Mouse (Mus musculus): Measurements from ENCODE around the gene Cwc27. TPM values are rescaled to one million over a fixed set of nuclear protein-coding genes. Genes with fewer than 3 reads are reported as not detected.

Cwc27 gene
- total RNA-seq, 1 experiment, result 29.5 TPM

DNA sequence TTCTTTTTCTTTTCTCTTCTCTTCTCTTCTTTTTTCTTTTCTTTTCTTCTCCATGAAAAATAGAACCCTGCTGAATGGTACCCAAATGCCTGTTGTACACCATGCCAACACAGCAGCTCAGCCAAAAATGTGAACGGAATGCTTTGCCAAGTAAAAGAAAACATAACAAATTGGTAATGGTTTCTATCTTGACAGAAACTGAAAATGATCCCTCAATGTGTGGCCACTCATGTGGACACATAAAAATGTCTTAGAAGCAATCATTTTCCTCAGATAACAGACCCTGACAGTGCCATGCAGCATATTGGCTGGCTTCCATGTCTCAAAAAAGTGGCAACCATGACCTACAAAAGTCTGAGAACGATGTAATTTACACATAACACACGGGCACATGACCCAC is 161.8 kb downstream of the Cwc27 start:
- Histone ChIP-seq H3K9ac (ENCODE audit: insufficient read depth, low read depth, low read length, poor library complexity, severe bottlenecking) (no peak overlapping the region), H3K4me1 (ENCODE audit: control insufficient read depth in 2 of 2, insufficient read depth in 2 of 2, low read length in 2 of 2, poor library complexity in 1 of 2) (peaks cover 0 to 2% of the 10 kb centered on the region in 2 experiments; a peak in 1 of 4 replicates), H3K27ac (ENCODE audit: insufficient read depth, low read depth, low read length, poor library complexity, severe bottlenecking) (no peak overlapping the region), H3K9me3 (ENCODE audit: control insufficient read depth, insufficient read depth, low read depth, low read length) (no peaks in the 10 kb centered on the region), H3K4me3 (ENCODE audit: insufficient read depth in 1 of 2, low read depth in 1 of 2, low read length in 2 of 2, poor library complexity in 1 of 2, severe bottlenecking in 1 of 2) (no peak overlapping the region), H3K36me3 (ENCODE audit: control insufficient read depth, insufficient read depth, low read length, poor library complexity, severe bottlenecking) (no peaks in the 10 kb centered on the region)
- DNase-seq (ENCODE audit: low read depth, low spot score), result no peak
- TF ChIP-seq CHD2 (IDR thresholded peaks at IDR 0.05; ENCODE audit: low read depth, low read length) (no peak), ZNF384 (IDR thresholded peaks at IDR 0.05; ENCODE audit: low read depth, low read length) (no peak), MAFK (IDR thresholded peaks at IDR 0.05; ENCODE audit: insufficient read depth, low read depth, low read length) (no peak), HCFC1 (IDR thresholded peaks at IDR 0.05; ENCODE audit: borderline replicate concordance, insufficient read depth, low read length) (no peak), ZC3H11A (IDR thresholded peaks at IDR 0.05; ENCODE audit: borderline replicate concordance, low read depth, low read length) (no peak)
- in situ Hi-C loops (cut with MboI; ENCODE audit: low sequenced_read_pairs in 2 of 2, unreplicated experiment in 2 of 2), result no loop called here

DNA sequence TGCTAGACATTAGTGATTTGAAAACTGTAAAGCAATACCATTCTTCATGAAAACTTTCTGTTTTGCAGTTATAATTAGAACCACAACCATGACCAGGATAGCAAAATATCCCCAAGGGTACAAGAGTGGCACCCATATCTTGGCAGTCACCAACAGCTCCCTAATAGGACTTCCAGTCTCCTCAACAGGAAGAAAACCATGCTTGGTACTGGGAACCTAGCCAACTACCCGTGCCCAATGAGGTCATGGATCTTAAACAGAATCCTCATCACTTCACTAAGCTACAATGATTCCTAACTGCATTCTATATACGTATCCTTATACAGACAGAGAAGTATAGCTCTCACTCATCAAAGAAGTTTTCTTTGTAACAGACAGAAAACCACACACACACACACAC is 165.2 kb downstream of the Cwc27 start:
- Histone ChIP-seq H3K27ac (ENCODE audit: insufficient read depth, low read depth, low read length, poor library complexity, severe bottlenecking) (no peak overlapping the region), H3K9me3 (ENCODE audit: control insufficient read depth, insufficient read depth, low read depth, low read length) (no peaks in the 10 kb centered on the region), H3K4me3 (ENCODE audit: insufficient read depth in 1 of 2, low read depth in 1 of 2, low read length in 2 of 2, poor library complexity in 1 of 2, severe bottlenecking in 1 of 2) (no peak overlapping the region), H3K4me1 (ENCODE audit: control insufficient read depth in 2 of 2, insufficient read depth in 2 of 2, low read length in 2 of 2, poor library complexity in 1 of 2) (peaks cover 0 to 4% of the 10 kb centered on the region in 2 experiments; a peak in 1 of 4 replicates), H3K36me3 (ENCODE audit: control insufficient read depth, insufficient read depth, low read length, poor library complexity, severe bottlenecking) (no peaks in the 10 kb centered on the region), H3K9ac (ENCODE audit: insufficient read depth, low read depth, low read length, poor library complexity, severe bottlenecking) (no peak overlapping the region)
- no peak for DNase-seq (ENCODE audit: low read depth, low spot score)
- TF ChIP-seq MAFK (IDR thresholded peaks at IDR 0.05; ENCODE audit: insufficient read depth, low read depth, low read length), result no peak
- no peak for TF ChIP-seq HCFC1 (IDR thresholded peaks at IDR 0.05; ENCODE audit: borderline replicate concordance, insufficient read depth, low read length)
- no peak for TF ChIP-seq CHD2 (IDR thresholded peaks at IDR 0.05; ENCODE audit: low read depth, low read length)
- no peak for TF ChIP-seq ZNF384 (IDR thresholded peaks at IDR 0.05; ENCODE audit: low read depth, low read length)
- TF ChIP-seq ZC3H11A (IDR thresholded peaks at IDR 0.05; ENCODE audit: borderline replicate concordance, low read depth, low read length), result no peak
- in situ Hi-C loops (cut with MboI; ENCODE audit: low sequenced_read_pairs in 2 of 2, unreplicated experiment in 2 of 2), result no loop called here

DNA sequence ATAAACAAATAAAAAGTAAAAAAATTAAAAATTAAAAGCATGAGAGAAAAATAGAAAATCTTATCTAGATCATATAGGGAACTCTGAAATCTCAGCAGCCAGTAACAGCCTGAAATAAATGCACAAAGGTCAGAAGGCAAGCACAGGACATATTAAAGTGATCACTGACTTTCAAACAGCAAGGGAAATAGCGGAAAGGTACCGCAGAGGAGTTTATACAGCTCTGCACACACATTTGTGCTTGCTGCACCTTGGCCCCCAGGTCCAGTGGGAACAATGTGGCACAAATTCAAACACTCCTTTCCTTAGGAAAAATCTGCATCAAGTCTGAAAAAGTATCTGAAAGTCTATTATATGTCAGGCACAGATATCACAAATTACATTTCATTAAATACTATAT is 166.3 kb downstream of the Cwc27 start:
- no peak overlapping the region for H3K27ac ChIP-seq (ENCODE audit: insufficient read depth, low read depth, low read length, poor library complexity, severe bottlenecking)
- no peak for DNase-seq (ENCODE audit: low read depth, low spot score)
- no peaks in the 10 kb centered on the region for H3K9me3 ChIP-seq (ENCODE audit: control insufficient read depth, insufficient read depth, low read depth, low read length)
- TF ChIP-seq ZNF384 (IDR thresholded peaks at IDR 0.05; ENCODE audit: low read depth, low read length) (no peak), CHD2 (IDR thresholded peaks at IDR 0.05; ENCODE audit: low read depth, low read length) (no peak), ZC3H11A (IDR thresholded peaks at IDR 0.05; ENCODE audit: borderline replicate concordance, low read depth, low read length) (no peak), HCFC1 (IDR thresholded peaks at IDR 0.05; ENCODE audit: borderline replicate concordance, insufficient read depth, low read length) (no peak)
- H3K36me3 ChIP-seq (ENCODE audit: control insufficient read depth, insufficient read depth, low read length, poor library complexity, severe bottlenecking), result no peaks in the 10 kb centered on the region
- H3K4me1 ChIP-seq (ENCODE audit: control insufficient read depth in 2 of 2, insufficient read depth in 2 of 2, low read length in 2 of 2, poor library complexity in 1 of 2), result peaks cover 0 to 4% of the 10 kb centered on the region in 2 experiments; a peak in 1 of 4 replicates
- no peak overlapping the region for H3K4me3 ChIP-seq (ENCODE audit: insufficient read depth in 1 of 2, low read depth in 1 of 2, low read length in 2 of 2, poor library complexity in 1 of 2, severe bottlenecking in 1 of 2)
- H3K9ac ChIP-seq (ENCODE audit: insufficient read depth, low read depth, low read length, poor library complexity, severe bottlenecking), result no peak overlapping the region
- in situ Hi-C loops (cut with MboI; ENCODE audit: low sequenced_read_pairs in 2 of 2, unreplicated experiment in 2 of 2), result no loop called here

DNA sequence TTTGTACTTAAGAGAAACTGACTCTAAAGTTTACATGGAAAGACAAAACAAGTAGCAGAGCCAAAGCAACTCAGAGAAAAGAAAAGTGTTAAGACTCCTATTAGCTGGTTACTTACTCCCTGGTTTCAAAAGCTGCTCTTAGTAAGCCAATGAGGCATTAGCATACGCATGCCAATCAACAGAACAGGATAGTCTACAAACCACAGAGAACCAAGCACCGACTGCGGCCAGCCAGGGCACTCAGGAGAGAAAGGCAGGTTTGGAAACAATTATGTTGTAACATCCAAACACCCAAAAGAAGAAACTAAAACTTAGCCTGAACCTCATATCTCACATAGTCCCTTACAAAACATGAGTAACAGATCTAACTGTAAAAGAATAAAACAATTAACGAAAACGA is 166.8 kb downstream of the Cwc27 start:
- no peak for TF ChIP-seq CHD2 (IDR thresholded peaks at IDR 0.05; ENCODE audit: low read depth, low read length)
- in situ Hi-C loops (cut with MboI; ENCODE audit: low sequenced_read_pairs in 2 of 2, unreplicated experiment in 2 of 2), result no loop called here
- H3K4me3 ChIP-seq (ENCODE audit: insufficient read depth in 1 of 2, low read depth in 1 of 2, low read length in 2 of 2, poor library complexity in 1 of 2, severe bottlenecking in 1 of 2), result no peak overlapping the region

DNA sequence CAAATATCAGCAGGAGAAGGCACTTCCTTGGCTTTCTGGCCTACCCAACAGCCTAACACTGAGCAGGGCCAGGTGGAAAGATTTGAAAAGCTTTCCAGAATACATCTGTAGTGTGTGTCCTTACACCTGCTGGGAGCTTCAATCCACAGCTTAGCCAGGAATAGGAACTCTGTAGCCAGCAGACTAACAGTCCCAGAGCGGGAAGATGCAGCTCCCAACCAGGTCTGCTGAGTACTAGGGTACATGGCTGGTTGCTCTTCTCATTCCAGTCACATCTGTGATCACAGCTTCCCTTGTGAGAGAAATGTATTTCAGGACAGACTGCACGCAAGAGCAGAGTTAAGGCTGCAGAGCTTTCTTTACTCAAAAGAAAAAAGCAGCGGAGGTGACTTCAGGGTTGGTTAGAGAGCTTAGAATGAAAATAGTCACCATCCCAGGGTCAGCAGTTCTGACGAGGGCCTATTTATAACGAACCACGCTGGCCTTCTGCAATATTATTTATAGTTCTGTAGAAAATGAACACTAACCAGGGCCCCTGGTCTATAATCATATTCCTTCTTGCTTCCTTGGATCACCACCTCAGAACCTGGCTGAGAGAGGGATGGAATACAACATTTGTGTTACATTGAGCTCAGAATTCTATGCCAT is 171.0 kb downstream of the Cwc27 start:
- TF ChIP-seq MAFK (IDR thresholded peaks at IDR 0.05; ENCODE audit: insufficient read depth, low read depth, low read length), result no peak
- no peak for TF ChIP-seq ZC3H11A (IDR thresholded peaks at IDR 0.05; ENCODE audit: borderline replicate concordance, low read depth, low read length)
- no peak for TF ChIP-seq HCFC1 (IDR thresholded peaks at IDR 0.05; ENCODE audit: borderline replicate concordance, insufficient read depth, low read length)
- TF ChIP-seq ZNF384 (IDR thresholded peaks at IDR 0.05; ENCODE audit: low read depth, low read length), result no peak
- no peak for TF ChIP-seq CHD2 (IDR thresholded peaks at IDR 0.05; ENCODE audit: low read depth, low read length)
- in situ Hi-C loops (cut with MboI; ENCODE audit: low sequenced_read_pairs in 2 of 2, unreplicated experiment in 2 of 2), result no loop called here
- H3K9ac ChIP-seq (ENCODE audit: insufficient read depth, low read depth, low read length, poor library complexity, severe bottlenecking), result no peak overlapping the region

More for the DNA sequence above, 166.8 kb downstream of the Cwc27 start:
- no peaks in the 10 kb centered on the region for H3K9me3 ChIP-seq (ENCODE audit: control insufficient read depth, insufficient read depth, low read depth, low read length)
- H3K4me1 ChIP-seq (ENCODE audit: control insufficient read depth in 2 of 2, insufficient read depth in 2 of 2, low read length in 2 of 2, poor library complexity in 1 of 2), result peaks cover 0 to 4% of the 10 kb centered on the region in 2 experiments; a peak in 1 of 4 replicates
- DNase-seq (ENCODE audit: low read depth, low spot score), result no peak
- no peak overlapping the region for H3K27ac ChIP-seq (ENCODE audit: insufficient read depth, low read depth, low read length, poor library complexity, severe bottlenecking)
- H3K9ac ChIP-seq (ENCODE audit: insufficient read depth, low read depth, low read length, poor library complexity, severe bottlenecking), result no peak overlapping the region
- no peaks in the 10 kb centered on the region for H3K36me3 ChIP-seq (ENCODE audit: control insufficient read depth, insufficient read depth, low read length, poor library complexity, severe bottlenecking)

More for the DNA sequence above, 171.0 kb downstream of the Cwc27 start:
- no peaks in the 10 kb centered on the region for H3K9me3 ChIP-seq (ENCODE audit: control insufficient read depth, insufficient read depth, low read depth, low read length)
- no peak overlapping the region for H3K4me3 ChIP-seq (ENCODE audit: insufficient read depth in 1 of 2, low read depth in 1 of 2, low read length in 2 of 2, poor library complexity in 1 of 2, severe bottlenecking in 1 of 2)
- no peaks in the 10 kb centered on the region for H3K36me3 ChIP-seq (ENCODE audit: control insufficient read depth, insufficient read depth, low read length, poor library complexity, severe bottlenecking)
- peaks cover 0 to 4% of the 10 kb centered on the region in 2 experiments; a peak in 1 of 4 replicates for H3K4me1 ChIP-seq (ENCODE audit: control insufficient read depth in 2 of 2, insufficient read depth in 2 of 2, low read length in 2 of 2, poor library complexity in 1 of 2)
- DNase-seq (ENCODE audit: low read depth, low spot score), result no peak
- no peak overlapping the region for H3K27ac ChIP-seq (ENCODE audit: insufficient read depth, low read depth, low read length, poor library complexity, severe bottlenecking)

All from ES-E14 (cell line).